Mouse (Mus musculus) forebrain, embryonic 11.5 days (tissue): ENCODE data around the gene Rp9. TPM values are rescaled to one million over a fixed set of nuclear protein-coding genes. Genes with fewer than 3 reads are reported as not detected.
A peak's percentile ranks its signal among the peaks of the same experiment; 100 is the strongest.
"Not testable (repeated sequence)": the region's sequence is repeated elsewhere in the genome, so short reads cannot be mapped to it uniquely, and the experiment has no call there.

Experiments used
- ATAC-seq: fragments of 200-750 bp; cut with Nextera tagmentation; replicated peaks from 2 replicates; pipeline ENCODE4 v1.8.0; 2017; ENCODE audit warnings: moderate TSS enrichment; ENCODE audit not compliant: low FRiP score
- DNase-seq: peaks from one replicate; pipeline ENCODE4 v3.0.0-alpha.2; 2017; ENCODE audit warnings: low spot score
- H3K27ac ChIP-seq: fragments of 300-500 bp; sonication (generic); 2 replicates; pipeline ENCODE4 v1.5.1; 2014; ENCODE audit warnings: low read depth, low read length
- H3K27me3 ChIP-seq: fragments of 300-500 bp; sonication (generic); 2 replicates; pipeline ENCODE4 v1.6.1; 2014; ENCODE audit warnings: mild to moderate bottlenecking, low read length, mixed read lengths; ENCODE audit not compliant: control insufficient read depth, insufficient read depth
- H3K36me3 ChIP-seq: fragments of 300-500 bp; sonication (generic); 2 replicates; pipeline ENCODE4 v1.6.1; 2014; ENCODE audit warnings: mild to moderate bottlenecking, low read length, moderate library complexity, mixed read lengths; ENCODE audit not compliant: control insufficient read depth, insufficient read depth
- H3K4me1 ChIP-seq: fragments of 300-500 bp; sonication (generic); replicated peaks from 2 replicates; pipeline ENCODE4 v1.6.1; 2014; ENCODE audit warnings: low read length, mixed read lengths; ENCODE audit not compliant: control insufficient read depth, insufficient read depth
- H3K4me2 ChIP-seq: fragments of 300-500 bp; sonication (generic); 2 replicates; pipeline ENCODE4 v1.6.1; 2014; ENCODE audit warnings: low read depth, mild to moderate bottlenecking, low read length, moderate library complexity, mixed read lengths; ENCODE audit not compliant: severe bottlenecking
- H3K4me3 ChIP-seq: fragments of 300-500 bp; sonication (generic); 2 replicates; pipeline ENCODE4 v1.5.1; 2014; ENCODE audit warnings: low read depth, low read length
- H3K9ac ChIP-seq: fragments of 300-500 bp; sonication (generic); 2 replicates; pipeline ENCODE4 v1.6.1; 2014; ENCODE audit warnings: low read length
- H3K9me3 ChIP-seq: fragments of 300-500 bp; sonication (generic); 2 replicates; pipeline ENCODE4 v1.6.1; 2016; ENCODE audit warnings: low read length, mixed read lengths; ENCODE audit not compliant: control insufficient read depth
- WGBS: fragments of 180-500 bp; shearing (Covaris S2); extraction: QIAGEN DNeasy Blood & Tissue Kit; methylation state at CpG from one replicate; pipeline ENCODE4 v1.1.7; 2014; 5-methylcytosine and 5-hydroxymethylcytosine counted together
- polyA plus RNA-seq: library from polyadenylated mRNA; unstranded; fragments of >200 nt; fragmentation: Nextera tagmentation; extraction: Ambion mirVana; gene quantifications from 2 replicates; pipeline ENCODE4 v1.2.1, GENCODE M21; 2014

Rp9 gene
- polyA plus RNA-seq, 1 experiment from 2014 or later, result 50.7 TPM

DNA sequence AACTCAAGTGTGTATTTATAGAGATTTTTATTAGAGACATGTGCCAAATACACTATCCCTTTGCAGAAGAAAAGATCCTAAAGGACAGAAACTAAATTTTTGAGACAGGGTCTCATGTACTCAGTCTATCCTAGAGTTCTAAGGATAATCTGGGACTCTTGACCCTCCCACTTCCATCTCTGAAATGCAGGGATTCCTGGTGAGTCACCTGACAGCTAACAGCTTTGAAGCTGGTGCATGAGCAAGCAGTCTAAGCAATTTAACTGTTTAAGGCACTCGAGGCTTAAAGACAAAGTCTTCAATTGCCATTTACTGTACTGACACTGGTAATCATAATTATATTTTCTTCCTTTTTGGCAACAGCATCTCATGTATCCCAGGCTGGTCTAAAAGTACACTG, 47.0 kb downstream of the Rp9 start:
- Histone ChIP-seq H3K9ac (no peak overlapping the region), H3K4me3 (no peak overlapping the region), H3K4me1 (no peaks in the 10 kb centered on the region), H3K9me3 (no peaks in the 10 kb centered on the region), H3K27ac (no peak overlapping the region), H3K36me3 (no peaks in the 10 kb centered on the region), H3K4me2 (no peak overlapping the region), H3K27me3 (no peaks in the 10 kb centered on the region)
- DNase-seq (no peak), ATAC-seq (no peak)
- 72% methylated on average over 1 of the region's 1 CpGs for WGBS

DNA sequence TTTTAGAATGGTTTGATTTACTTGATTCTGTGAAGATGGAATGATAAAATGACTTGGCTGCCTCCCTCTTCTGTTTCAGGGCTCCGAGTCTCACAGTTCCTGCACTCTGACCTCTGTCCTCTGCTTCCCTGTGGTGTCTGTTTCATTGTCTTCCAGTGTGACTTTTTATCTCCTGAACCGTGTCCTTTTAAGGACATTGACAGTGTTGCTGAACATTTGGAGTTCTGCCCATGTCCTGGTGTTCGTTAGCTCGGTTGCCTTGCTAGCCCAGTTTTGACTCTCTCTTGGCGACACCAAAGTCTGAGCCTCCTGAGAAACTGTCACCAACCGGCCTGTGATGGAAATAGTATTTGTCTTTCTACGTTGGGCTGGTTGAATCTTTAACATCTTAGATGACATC, 49.1 kb downstream of the Rp9 start:
- DNase-seq, result no peak
- Histone ChIP-seq H3K36me3 (no peaks in the 10 kb centered on the region), H3K27me3 (no peaks in the 10 kb centered on the region), H3K9me3 (no peaks in the 10 kb centered on the region), H3K4me2 (no peak overlapping the region), H3K4me3 (no peak overlapping the region), H3K4me1 (no peaks in the 10 kb centered on the region), H3K27ac (no peak overlapping the region), H3K9ac (no peak overlapping the region)
- ATAC-seq, result no peak
- WGBS, result 38% methylated on average over 7 of the region's 7 CpGs

DNA sequence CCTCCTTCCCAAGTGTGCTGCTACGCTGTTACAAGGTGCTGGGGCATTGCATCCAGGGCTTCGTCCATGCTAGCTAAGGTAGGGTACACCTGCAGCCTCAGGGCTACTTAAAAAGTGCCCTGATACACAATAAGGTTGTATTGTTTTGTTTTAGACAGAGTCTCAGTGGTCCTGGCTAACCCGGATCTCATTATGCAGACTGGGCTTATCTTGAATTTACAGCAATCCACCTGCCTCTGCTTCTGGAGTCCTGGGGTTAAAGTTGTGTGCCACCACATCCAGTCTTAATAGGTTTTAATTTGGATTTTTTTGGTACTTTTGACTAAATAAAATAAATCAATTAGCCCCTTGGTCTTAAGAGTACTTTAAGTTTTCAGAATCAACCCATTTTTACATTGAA, 49.7 kb downstream of the Rp9 start:
- 82% methylated on average over 3 of the region's 3 CpGs for whole genome bisulfite sequencing
- H3K36me3 ChIP-seq, result no peaks in the 10 kb centered on the region
- H3K4me3 ChIP-seq, result no peak overlapping the region
- no peak overlapping the region for H3K4me2 ChIP-seq
- H3K9me3 ChIP-seq, result no peaks in the 10 kb centered on the region
- DNase-seq, result no peak
- no peak for ATAC-seq
- no peaks in the 10 kb centered on the region for H3K4me1 ChIP-seq
- H3K9ac ChIP-seq, result no peak overlapping the region
- no peaks in the 10 kb centered on the region for H3K27me3 ChIP-seq
- H3K27ac ChIP-seq, result no peak overlapping the region

DNA sequence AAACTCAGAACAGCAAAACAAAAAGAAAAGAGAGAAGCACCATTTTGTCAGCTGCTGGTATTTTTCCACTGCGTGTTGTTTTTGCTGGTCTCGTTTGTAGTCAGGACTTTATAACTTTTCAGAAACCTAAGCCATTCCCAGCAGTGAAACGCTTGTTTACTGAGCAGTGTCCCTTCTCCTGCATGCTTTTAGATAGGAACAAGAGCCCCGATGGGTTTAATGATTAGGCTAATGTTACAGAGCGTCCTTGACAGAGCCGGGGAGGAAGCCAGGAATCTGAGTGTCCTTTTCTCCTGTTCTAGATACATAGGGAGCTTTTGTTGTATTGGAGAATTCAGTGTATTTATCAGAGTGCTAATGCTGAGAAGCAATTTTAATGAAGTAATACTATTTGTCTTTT, 52.0 kb downstream of the Rp9 start:
- WGBS, result 60% methylated on average over 6 of the region's 6 CpGs
- Histone ChIP-seq H3K9ac (no peak overlapping the region), H3K9me3 (no peaks in the 10 kb centered on the region), H3K4me2 (no peak overlapping the region), H3K27me3 (no peaks in the 10 kb centered on the region), H3K4me3 (no peak overlapping the region), H3K36me3 (no peaks in the 10 kb centered on the region), H3K4me1 (no peaks in the 10 kb centered on the region), H3K27ac (no peak overlapping the region)
- ATAC-seq (no peak), DNase-seq (no peak)

DNA sequence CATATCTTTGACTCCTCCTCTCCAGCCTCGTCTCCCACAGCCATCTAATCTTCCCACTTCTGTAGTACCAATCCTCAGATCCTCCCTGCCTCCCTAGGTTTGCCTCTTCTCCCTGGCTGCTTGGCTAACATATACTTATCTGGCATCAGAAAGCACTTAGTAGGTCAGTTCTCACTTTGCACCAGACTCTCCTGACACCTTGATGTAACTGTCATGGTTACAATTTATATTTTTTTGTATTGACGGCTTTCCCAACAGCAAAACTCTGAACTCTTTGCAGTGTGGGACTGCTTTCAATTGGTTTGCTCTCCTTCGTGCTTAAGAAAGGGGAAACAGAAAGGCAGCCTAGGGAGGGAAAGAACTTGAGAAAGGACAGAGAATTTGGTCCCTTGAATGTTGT, 53.4 kb downstream of the Rp9 start:
- DNase-seq (no peak), ATAC-seq (no peak)
- Histone ChIP-seq H3K4me3 (no peak overlapping the region), H3K27me3 (no peaks in the 10 kb centered on the region), H3K9ac (no peak overlapping the region), H3K4me2 (no peak overlapping the region), H3K9me3 (no peaks in the 10 kb centered on the region), H3K27ac (no peak overlapping the region), H3K4me1 (no peaks in the 10 kb centered on the region), H3K36me3 (no peaks in the 10 kb centered on the region)
- WGBS, result 70% methylated on average over 3 of the region's 3 CpGs

DNA sequence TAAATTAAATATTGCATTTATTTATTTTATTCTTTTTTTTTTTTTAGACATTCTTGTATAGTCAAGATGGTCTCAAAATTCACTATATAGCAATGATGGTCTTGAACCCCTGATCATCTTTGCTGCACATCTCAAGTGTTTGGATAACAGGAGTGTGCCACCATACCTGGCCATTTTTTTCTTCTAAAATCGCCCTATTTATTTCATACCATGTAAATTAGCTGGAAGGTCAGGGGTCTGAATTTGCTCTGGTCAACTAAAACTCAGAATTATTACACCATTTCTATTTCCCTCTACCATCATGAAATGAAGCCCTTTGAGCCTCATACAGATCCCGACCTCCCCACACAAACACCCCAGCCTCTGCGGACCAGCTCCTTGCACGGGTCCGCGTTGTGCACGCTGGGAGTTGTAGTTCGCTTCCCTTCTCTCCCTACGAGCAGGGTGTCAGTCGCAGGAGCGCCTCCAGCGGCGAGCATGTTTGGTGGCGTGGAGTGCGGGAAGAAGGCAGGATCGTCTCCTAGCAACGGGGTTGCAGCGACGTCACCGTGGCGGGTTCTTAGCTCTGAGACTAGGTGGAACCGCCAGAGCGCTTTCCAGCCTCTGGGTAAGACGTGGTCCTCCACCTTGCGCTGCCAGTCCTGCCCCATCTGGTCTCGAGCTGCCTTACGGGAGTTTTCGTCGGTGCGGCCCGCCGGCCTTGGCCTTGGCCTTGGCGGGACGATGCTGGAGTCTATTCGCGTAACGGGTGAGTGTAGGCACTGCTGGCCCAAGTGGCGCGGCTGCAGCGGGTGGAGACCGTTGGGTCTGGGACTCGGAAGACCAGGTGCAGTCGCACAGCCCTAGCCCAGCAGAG, 58.3 kb downstream of the Rp9 start, which contains the start of gene 9530077C05Rik:
TSS of gene 9530077C05Rik (plus strand) at position 512 of the 856 bp plus-strand sequence.
- ATAC-seq (peak; percentile 99), DNase-seq (peak; percentile 97)
- H3K27ac ChIP-seq, result no peak within 1 kb of the TSS

DNA sequence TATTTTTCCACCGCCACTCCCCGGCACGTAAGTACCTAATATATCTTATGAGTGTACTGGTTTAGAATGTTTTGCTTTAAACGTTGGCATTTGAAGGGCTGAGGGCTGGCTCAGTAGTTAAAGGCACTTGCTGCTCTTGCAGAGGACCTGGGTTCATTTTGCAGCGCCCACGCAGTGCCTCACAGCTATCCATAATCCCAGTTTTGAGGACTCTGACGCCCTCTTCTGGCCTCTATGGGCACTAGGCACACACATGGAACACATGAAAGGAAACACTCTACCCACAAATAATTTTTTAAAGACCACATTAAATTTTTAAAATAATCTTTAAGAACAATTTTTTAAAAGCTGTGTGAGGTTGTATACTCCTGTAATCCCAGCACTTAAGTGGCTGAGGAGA, 60.0 kb downstream of the Rp9 start:
- Histone ChIP-seq H3K27me3 (no peaks in the 10 kb centered on the region), H3K9me3 (no peaks in the 10 kb centered on the region), H3K9ac (no peak overlapping the region), H3K4me1 (no peaks in the 10 kb centered on the region), H3K4me3 (no peak overlapping the region), H3K4me2 (no peak overlapping the region), H3K27ac (no peak overlapping the region), H3K36me3 (no peaks in the 10 kb centered on the region)
- no peak for ATAC-seq
- WGBS, result 74% methylated on average over 7 of the region's 7 CpGs
- DNase-seq, result no peak

More for the DNA sequence above, 58.3 kb downstream of the Rp9 start, which contains the start of gene 9530077C05Rik:
- WGBS, result under 1% methylated on average over 43 of the region's 43 CpGs
- peak within 1 kb of the TSS; percentile 57 for H3K4me3 ChIP-seq
- no peaks in the 10 kb centered on the region for H3K36me3 ChIP-seq
- H3K9ac ChIP-seq, result peak within 1 kb of the TSS; percentile 72
- no peaks in the 10 kb centered on the region for H3K4me1 ChIP-seq
- no peaks in the 10 kb centered on the region for H3K27me3 ChIP-seq
- no peaks in the 10 kb centered on the region for H3K9me3 ChIP-seq
- H3K4me2 ChIP-seq, result peak within 1 kb of the TSS; percentile 59

DNA sequence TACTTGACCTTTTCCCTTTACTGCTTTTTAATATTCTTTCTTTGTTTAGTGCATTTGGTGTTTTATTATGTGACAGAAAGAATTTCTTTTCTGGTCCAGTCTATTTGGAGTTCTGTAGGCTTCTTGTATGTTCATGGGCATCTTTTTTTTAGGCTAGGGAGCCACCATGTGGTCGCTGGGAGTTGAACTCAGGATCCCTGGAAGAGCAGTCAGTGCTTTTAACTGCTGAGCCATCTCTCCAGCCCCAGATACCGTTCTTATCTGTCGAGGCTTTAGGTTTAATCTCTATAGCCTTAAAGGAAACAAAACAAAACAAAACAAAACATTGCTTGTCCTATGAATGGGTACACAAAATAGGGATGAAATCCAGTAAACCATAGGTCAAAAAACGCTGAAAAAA, 61.2 kb downstream of the Rp9 start:
- not testable (repeated sequence) for H3K27ac ChIP-seq, H3K4me1 ChIP-seq, H3K9ac ChIP-seq, H3K4me2 ChIP-seq, ATAC-seq, H3K4me3 ChIP-seq, DNase-seq, H3K9me3 ChIP-seq, H3K27me3 ChIP-seq, H3K36me3 ChIP-seq
- WGBS, result 39% methylated on average over 4 of the region's 4 CpGs

DNA sequence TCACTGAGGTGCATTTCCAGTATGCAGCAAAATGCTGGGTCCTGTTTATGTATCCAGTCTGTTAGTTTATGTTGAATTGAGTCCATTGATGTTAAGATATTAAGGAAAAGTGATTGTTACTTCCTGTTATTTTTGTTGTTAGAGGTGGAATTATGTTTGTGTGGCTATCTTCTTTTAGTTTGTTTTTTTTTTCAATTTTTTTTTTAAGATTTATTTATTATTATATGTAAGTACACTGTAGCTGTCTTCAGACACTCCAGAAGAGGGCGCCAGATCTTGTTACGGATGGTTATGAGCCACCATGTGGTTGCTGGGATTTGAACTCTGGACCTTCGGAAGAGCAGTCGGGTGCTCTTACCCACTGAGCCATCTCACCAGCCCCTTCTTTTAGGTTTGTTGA, 61.9 kb downstream of the Rp9 start:
- H3K4me1 ChIP-seq, H3K4me3 ChIP-seq, H3K27ac ChIP-seq, H3K9me3 ChIP-seq, H3K9ac ChIP-seq, DNase-seq, H3K27me3 ChIP-seq, H3K36me3 ChIP-seq, ATAC-seq, H3K4me2 ChIP-seq: not testable (repeated sequence)
- 89% methylated on average over 4 of the region's 4 CpGs for WGBS
